Mouse (Mus musculus) CH12.LX (cell line): ENCODE results near the gene Spsb4. TPM values are rescaled to one million over a fixed set of nuclear protein-coding genes. Genes with fewer than 3 reads are reported as not detected.

Experiments
- DNase-seq: peaks from one replicate; pipeline ENCODE4 v3.0.0-alpha.2; 2013; ENCODE audit errors: extremely low read depth
- H3K27ac ChIP-seq: 2 replicates; pipeline ENCODE4 v1.5.1; 2012; ENCODE audit warnings: low read depth, mild to moderate bottlenecking, control low read depth, moderate library complexity; ENCODE audit not compliant: insufficient read depth
- H3K27me3 ChIP-seq: replicated peaks from 2 replicates; pipeline ENCODE3; 2012; ENCODE audit warnings: inconsistent platforms
- H3K36me3 ChIP-seq, 2 experiments: replicated peaks in 1 of 2; 2 replicates each; pipeline versions ENCODE3 to v1.6.1; 2012; ENCODE audit warnings: inconsistent platforms in 1 of 2, low read length in 1 of 2, mild to moderate bottlenecking in 1 of 2, mixed read lengths in 1 of 2, moderate library complexity in 1 of 2; ENCODE audit not compliant: control insufficient read depth in 1 of 2, insufficient read depth in 1 of 2
- H3K4me1 ChIP-seq, 2 experiments: 2 replicates each; pipeline ENCODE4 v1.6.1; 2012; ENCODE audit warnings: inconsistent platforms in 1 of 2, moderate library complexity in 1 of 2; ENCODE audit not compliant: insufficient read depth in 2 of 2, control insufficient read depth in 1 of 2
- H3K4me2 ChIP-seq: 2 replicates; pipeline ENCODE4 v1.6.1; 2012; ENCODE audit warnings: low read depth, mild to moderate bottlenecking, control low read depth; ENCODE audit not compliant: poor library complexity, insufficient read depth, severe bottlenecking
- H3K4me3 ChIP-seq, 3 experiments: fragments of 150-350 bp in 1 of 3; sonication (generic) in 1 of 3; replicated peaks in 1 of 3; 2 replicates each; pipeline versions ENCODE3 to v1.5.1; 2011 to 2012; ENCODE audit warnings: low read depth in 2 of 3, low read length in 2 of 3, mild to moderate bottlenecking in 2 of 3, moderate library complexity in 2 of 3, control low read depth in 1 of 3, improper control_type of control experiment in 1 of 3, inconsistent platforms in 1 of 3, mixed read lengths in 1 of 3; ENCODE audit not compliant: poor library complexity in 1 of 3
- H3K79me2 ChIP-seq: replicated peaks from 2 replicates; pipeline ENCODE4 v1.6.1; 2012; ENCODE audit warnings: mild to moderate bottlenecking, moderate library complexity; ENCODE audit not compliant: control insufficient read depth, poor library complexity, insufficient read depth, severe bottlenecking; ENCODE audit errors: extremely low read depth
- H3K9ac ChIP-seq: 2 replicates; pipeline ENCODE4 v1.6.1; 2012; ENCODE audit warnings: low read depth, mild to moderate bottlenecking, control low read depth, moderate library complexity; ENCODE audit not compliant: insufficient read depth
- H3K9me3 ChIP-seq: replicated peaks from 2 replicates; pipeline ENCODE3; 2012; ENCODE audit warnings: low read length, inconsistent platforms, mixed read lengths
- CHD1 ChIP-seq: IDR thresholded peaks from 2 replicates; pipeline ENCODE4 v1.6.1; 2012; ENCODE audit warnings: low read depth, low read length, improper control_type of control experiment, inconsistent platforms
- CHD2 ChIP-seq: IDR thresholded peaks from 2 replicates; pipeline ENCODE4 v1.6.1; 2011; ENCODE audit warnings: low read length, improper control_type of control experiment
- CTCF ChIP-seq, 2 experiments: IDR thresholded peaks in 1 of 2; conservative IDR thresholded peaks in 1 of 2; 2 replicates each; pipeline ENCODE4 v1.5.1; 2011 to 2012; ENCODE audit warnings: low read depth in 2 of 2, low read length in 2 of 2, improper control_type of control experiment in 1 of 2, inconsistent platforms in 1 of 2, mild to moderate bottlenecking in 1 of 2, moderate library complexity in 1 of 2
- E2F4 ChIP-seq: IDR thresholded peaks from 2 replicates; pipeline ENCODE4 v1.6.1; 2011; ENCODE audit warnings: low read depth, low read length, improper control_type of control experiment; ENCODE audit not compliant: insufficient replicate concordance
- ELF1 ChIP-seq: IDR thresholded peaks from 2 replicates; pipeline ENCODE4 v1.6.1; 2014; ENCODE audit warnings: low read depth, mild to moderate bottlenecking, inconsistent platforms, low read length, improper control_type of control experiment
- ETS1 ChIP-seq: conservative IDR thresholded peaks from 2 replicates; pipeline ENCODE4 v1.6.1; 2012; ENCODE audit warnings: low read depth, mild to moderate bottlenecking, inconsistent platforms, low read length, improper control_type of control experiment, moderate library complexity
- HCFC1 ChIP-seq: IDR thresholded peaks from 2 replicates; pipeline ENCODE4 v1.6.1; 2012; ENCODE audit warnings: low read depth, mild to moderate bottlenecking, inconsistent platforms, low read length, improper control_type of control experiment
- IRF4 ChIP-seq: IDR thresholded peaks from 2 replicates; pipeline ENCODE4 v1.6.1; 2014; ENCODE audit warnings: low read depth, mild to moderate bottlenecking, inconsistent platforms, low read length, improper control_type of control experiment
- JUND ChIP-seq: conservative IDR thresholded peaks from 2 replicates; pipeline ENCODE4 v1.6.1; 2011; ENCODE audit warnings: low read depth, low read length, improper control_type of control experiment
- KAT2A ChIP-seq: IDR thresholded peaks from 2 replicates; pipeline ENCODE4 v1.6.1; 2012; ENCODE audit warnings: low read length, improper control_type of control experiment, inconsistent platforms; ENCODE audit not compliant: insufficient replicate concordance
- MAFK ChIP-seq: IDR thresholded peaks from 2 replicates; pipeline ENCODE4 v1.6.1; 2011; ENCODE audit warnings: low read length, improper control_type of control experiment; ENCODE audit not compliant: insufficient replicate concordance
- MAX ChIP-seq: IDR thresholded peaks from 2 replicates; pipeline ENCODE4 v1.6.1; 2011; ENCODE audit warnings: low read length, improper control_type of control experiment
- MAZ ChIP-seq: IDR thresholded peaks from 2 replicates; pipeline ENCODE4 v1.6.1; 2012; ENCODE audit warnings: low read depth, mild to moderate bottlenecking, inconsistent platforms, low read length, improper control_type of control experiment, moderate library complexity
- PAX5 ChIP-seq: IDR thresholded peaks from 2 replicates; pipeline ENCODE4 v1.6.1; 2012; ENCODE audit warnings: low read length, inconsistent platforms, mixed read lengths
- POLR2A ChIP-seq: IDR thresholded peaks from 2 replicates; pipeline ENCODE4 v1.6.1; 2011; ENCODE audit warnings: low read depth, mild to moderate bottlenecking, improper control_type of control experiment, low read length
- POLR2AphosphoS2 ChIP-seq: IDR thresholded peaks from 2 replicates; pipeline ENCODE4 v1.6.1; 2011; ENCODE audit warnings: low read depth, low read length, improper control_type of control experiment
- SMC3 ChIP-seq: IDR thresholded peaks from 2 replicates; pipeline ENCODE4 v1.6.1; 2011; ENCODE audit warnings: low read depth, low read length, improper control_type of control experiment
- TBP ChIP-seq: conservative IDR thresholded peaks from 2 replicates; pipeline ENCODE4 v1.6.1; 2011; ENCODE audit warnings: low read depth, low read length, improper control_type of control experiment
- TCF12 ChIP-seq: IDR thresholded peaks from 2 replicates; pipeline ENCODE4 v1.6.1; 2014; ENCODE audit warnings: low read depth, mild to moderate bottlenecking, inconsistent platforms, low read length, improper control_type of control experiment
- USF1 ChIP-seq: IDR thresholded peaks from 2 replicates; pipeline ENCODE4 v1.6.1; 2014; ENCODE audit warnings: low read depth, mild to moderate bottlenecking, inconsistent platforms, low read length, improper control_type of control experiment
- USF2 ChIP-seq: conservative IDR thresholded peaks from 2 replicates; pipeline ENCODE4 v1.6.1; 2011; ENCODE audit warnings: low read depth, low read length, improper control_type of control experiment
- ZMIZ1 ChIP-seq: IDR thresholded peaks from 2 replicates; pipeline ENCODE4 v1.6.1; 2012; ENCODE audit warnings: low read depth, mild to moderate bottlenecking, inconsistent platforms, low read length, improper control_type of control experiment
- ZNF384 ChIP-seq: IDR thresholded peaks from 2 replicates; pipeline ENCODE4 v1.6.1; 2012; ENCODE audit warnings: low read depth, low read length, improper control_type of control experiment, inconsistent platforms
- dilution Hi-C: fragments of 300-500 bp; cut with MboI; formaldehyde crosslinking; loops from 2 replicates; pipeline ENCODE4 v1.14.3; 2020; ENCODE audit warnings: low sequenced_read_pairs; ENCODE audit not compliant: extremely low pct_unique_long_range_greater_than_20kb, extremely low pct_ligation_motif_present
- in situ Hi-C: fragments of 300-500 bp; cut with MboI; formaldehyde crosslinking; loops from 3 replicates; pipeline ENCODE4 v1.14.3; 2019; ENCODE audit warnings: low sequenced_read_pairs, low pct_ligation_motif_present, low pct_unique_long_range_greater_than_20kb, mixed read lengths
- polyA plus RNA-seq: library from polyadenylated mRNA; unstranded; fragments of >175 nt; gene quantifications from 2 replicates; pipeline ENCODE4 v1.2.1, GENCODE M21; 2012; ENCODE audit warnings: low read depth; ENCODE audit not compliant: insufficient read length
- total RNA-seq, 2 experiments: library from RNA; depleted of rRNA; stranded (reverse); fragments of 300-350 nt in 1 of 2; fragments of >200 nt in 1 of 2; gene quantifications; 2 replicates each; pipeline ENCODE4 v1.2.3; 2012 to 2014

Gene Spsb4
- total and polyA plus RNA-seq, 3 experiments = not detected

GRCm38 (mm10) chr9:96994733-96995132 is 23.9 kb downstream of the Spsb4 start:
- H3K9ac ChIP-seq = no peak overlapping the region
- no peak for DNase-seq
- dilution Hi-C loops (no loop called here), in situ Hi-C loops (no loop called here)
- H3K27me3 ChIP-seq = peaks cover 41% of the 10 kb centered on the region
- no peak overlapping the region for H3K27ac ChIP-seq
- H3K4me1 ChIP-seq = peaks cover 7% of the 10 kb centered on the region in 2 experiments
- TF ChIP-seq IRF4 = no peak
- TF ChIP-seq E2F4 = no peak
- TF ChIP-seq SMC3 = no peak
- no peak for TF ChIP-seq TCF12
- no peak for TF ChIP-seq CTCF (conservative IDR thresholded peaks at IDR 0.05 in 1 of 2, IDR thresholded peaks at IDR 0.05 in 1 of 2; ENCODE audit: low read depth in 2 of 2, low read length in 2 of 2)
- TF ChIP-seq CHD1 = no peak
- no peak for TF ChIP-seq USF2
- TF ChIP-seq ZMIZ1 = no peak
- TF ChIP-seq ZNF384 = no peak
- TF ChIP-seq PAX5 = no peak
- H3K4me3 ChIP-seq = no peak overlapping the region
- H3K4me2 ChIP-seq = no peak overlapping the region
- H3K9me3 ChIP-seq = no peaks in the 10 kb centered on the region
- no peaks in the 10 kb centered on the region for H3K79me2 ChIP-seq
- no peaks in the 10 kb centered on the region for H3K36me3 ChIP-seq

- Histone ChIP-seq H3K4me1 (peaks cover 7 to 10% of the 10 kb centered on the region in 2 experiments), H3K79me2 (no peaks in the 10 kb centered on the region), H3K9ac (no peak overlapping the region), H3K4me3 (no peak overlapping the region), H3K27me3 (peaks cover 30% of the 10 kb centered on the region), H3K36me3 (no peaks in the 10 kb centered on the region), H3K9me3 (no peaks in the 10 kb centered on the region), H3K4me2 (no peak overlapping the region), H3K27ac (no peak overlapping the region)
- in situ Hi-C loops (no loop called here), dilution Hi-C loops (no loop called here)
- no peak for DNase-seq
- TF ChIP-seq USF2 = no peak
Measured at GRCm38 (mm10) chr9:96991118-96991517, 27.5 kb downstream of the Spsb4 start.

GRCm38 (mm10) chr9:96989389-96989990 is 29.2 kb downstream of the Spsb4 start:
- no peak overlapping the region for H3K9ac ChIP-seq
- peaks cover 34% of the 10 kb centered on the region for H3K27me3 ChIP-seq
- H3K4me1 ChIP-seq = peaks cover 3 to 10% of the 10 kb centered on the region in 2 experiments; a peak in 3 of 4 replicates
- H3K4me3 ChIP-seq = no peak overlapping the region
- no peaks in the 10 kb centered on the region for H3K79me2 ChIP-seq
- no peaks in the 10 kb centered on the region for H3K36me3 ChIP-seq
- no peak for DNase-seq
- in situ Hi-C loops = no loop called here
- H3K27ac ChIP-seq = no peak overlapping the region
- dilution Hi-C loops = no loop called here
- no peaks in the 10 kb centered on the region for H3K9me3 ChIP-seq
- H3K4me2 ChIP-seq = no peak overlapping the region
- no peak for TF ChIP-seq USF2
- TF ChIP-seq IRF4 = no peak
- TF ChIP-seq CHD2 = no peak
- TF ChIP-seq TBP = no peak
- TF ChIP-seq PAX5 = no peak
- TF ChIP-seq POLR2A = no peak
- no peak for TF ChIP-seq TCF12
- TF ChIP-seq POLR2AphosphoS2 = no peak
- TF ChIP-seq USF1 = no peak
- TF ChIP-seq KAT2A = no peak
- no peak for TF ChIP-seq MAX
- no peak for TF ChIP-seq ETS1
- no peak for TF ChIP-seq ELF1
- no peak for TF ChIP-seq MAZ
- no peak for TF ChIP-seq JUND
- TF ChIP-seq SMC3 = no peak
- TF ChIP-seq ZMIZ1 = no peak
- no peak for TF ChIP-seq HCFC1
- no peak for TF ChIP-seq MAFK
- TF ChIP-seq CHD1 = no peak
